Comparison of ENCODE assay signal across 26 mouse cellular contexts in the genomic region with DNA sequence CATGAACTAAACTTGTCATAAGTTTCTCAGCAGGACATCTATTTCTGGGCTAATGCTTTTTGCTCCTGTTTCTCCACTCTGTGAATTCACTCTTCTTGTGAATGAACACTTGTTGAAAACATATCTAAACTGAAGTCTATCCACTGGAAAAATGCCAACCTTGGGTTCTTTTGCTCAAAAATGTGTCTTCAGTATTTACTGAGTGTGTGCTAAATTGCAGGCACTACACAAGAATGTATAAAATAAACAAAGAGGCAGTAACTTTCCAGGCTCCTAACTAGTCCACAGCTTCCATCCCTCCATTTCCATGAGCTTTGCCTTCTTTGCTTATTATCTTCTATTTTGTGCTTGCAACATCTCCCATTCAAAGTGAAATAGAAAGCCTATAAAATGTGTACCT.
DNase-seq lines count a peak whose midpoint lies in the region; ATAC-seq and TF ChIP-seq lines count a peak whose summit lies in the region.
"Had no signal": no experiment of that assay in that cellular context is flagged by ENCODE, and none has a peak within 500 bp of the region (broad histone marks: within the 10 kb centered on the region; RNA-seq: fewer than 3 reads in every experiment).

No protein-coding gene starts in this region.

- peaks cover 10% of the 10 kb centered on the region; the same call in 1 of the 2 replicates for H3K79me2 ChIP-seq in liver, adult 2 months (ENCODE audit: control insufficient read depth, insufficient read depth, low read length)

- no peak overlapping the region for H3K4me2 ChIP-seq in liver, postnatal 0 days (ENCODE audit: low read depth, low read length)
- H3K4me2 ChIP-seq in lung, postnatal 0 days (replicated peaks; ENCODE audit: low read depth, low read length): no peak overlapping the region
- H3K4me2 ChIP-seq: embryonic facial prominence, embryonic 12.5 days; forebrain, embryonic 12.5 days; hindbrain, embryonic 13.5 days had no signal

- no peaks in the 10 kb centered on the region; the same call in 1 of the 2 replicates for H3K4me1 ChIP-seq in liver, adult 2 months (ENCODE audit: control insufficient read depth, insufficient read depth, low read length)
- H3K4me1 ChIP-seq in liver, postnatal 0 days (ENCODE audit: insufficient read depth): no peaks in the 10 kb centered on the region
- H3K4me1 ChIP-seq in lung, postnatal 0 days (ENCODE audit: insufficient read depth, low read depth, low read length): no peaks in the 10 kb centered on the region; the same call in 1 of the 2 replicates
- H3K4me1 ChIP-seq: heart, embryonic 10.5 days had no signal

- H3K27me3 ChIP-seq in liver, adult 2 months (ENCODE audit: control insufficient read depth, insufficient read depth, low read length): no peaks in the 10 kb centered on the region
- H3K27me3 ChIP-seq in liver, postnatal 0 days (ENCODE audit: insufficient read depth, low read length): no peaks in the 10 kb centered on the region
- no peaks in the 10 kb centered on the region for H3K27me3 ChIP-seq in lung, postnatal 0 days (replicated peaks; ENCODE audit: insufficient read depth, low read length)
- H3K27me3 ChIP-seq: embryonic facial prominence, embryonic 12.5 days; forebrain, embryonic 12.5 days; hindbrain, embryonic 13.5 days had no signal

- H3K36me3 ChIP-seq in liver, adult 2 months (ENCODE audit: control insufficient read depth, insufficient read depth, low read length): no peaks in the 10 kb centered on the region
- H3K36me3 ChIP-seq in liver, postnatal 0 days (replicated peaks; ENCODE audit: insufficient read depth, low read length): no peaks in the 10 kb centered on the region
- no peaks in the 10 kb centered on the region for H3K36me3 ChIP-seq in lung, postnatal 0 days (ENCODE audit: insufficient read depth, low read length)
- H3K36me3 ChIP-seq: embryonic facial prominence, embryonic 12.5 days; forebrain, embryonic 12.5 days; G1E; heart, embryonic 10.5 days; hindbrain, embryonic 13.5 days had no signal

- no peak for ATAC-seq in liver, postnatal 0 days
- no peak for ATAC-seq in lung, postnatal 0 days
- ATAC-seq: activated CD4-positive, CD25-positive, alpha-beta regulatory T cell, adult 4 months; CD4-positive, CD25-positive, alpha-beta regulatory T cell, adult 4 months; forebrain, embryonic 16.5 days; Patski had no signal

- no peaks in the 10 kb centered on the region for H3K9me3 ChIP-seq in liver, postnatal 0 days (ENCODE audit: low read length)
- H3K9me3 ChIP-seq in lung, postnatal 0 days (ENCODE audit: low read length): no peaks in the 10 kb centered on the region
- H3K9me3 ChIP-seq: embryonic facial prominence, embryonic 12.5 days; forebrain, embryonic 12.5 days; G1E; heart, embryonic 10.5 days; hindbrain, embryonic 13.5 days had no signal

- H3K4me3 ChIP-seq in liver, adult 2 months (ENCODE audit: insufficient read depth, low read depth, low read length): no peak overlapping the region
- H3K4me3 ChIP-seq in liver, postnatal 0 days (ENCODE audit: low read depth, low read length): no peak overlapping the region
- no peak overlapping the region for H3K4me3 ChIP-seq in lung, postnatal 0 days (ENCODE audit: low read depth, low read length)
- H3K4me3 ChIP-seq: embryonic facial prominence, embryonic 12.5 days; forebrain, embryonic 12.5 days; heart, embryonic 10.5 days; hindbrain, embryonic 13.5 days had no signal

- DNase-seq in liver, adult 2 months (ENCODE audit: extremely low read depth, low read depth, low spot score): peak; percentile 34
- DNase-seq in liver, postnatal 0 days: no peak
- peak; percentile 54 for DNase-seq in lung, postnatal 0 days (ENCODE audit: low spot score)
- no peak for DNase-seq in lung, adult 18-20 months
- DNase-seq in adipocyte (ENCODE audit: low spot score): peak; percentile 30
- peak; percentile 23 for DNase-seq in lung, postnatal 36 days
- no peak for DNase-seq in embryo, embryonic 10 days (ENCODE audit: low spot score)
- no peak for DNase-seq in adrenal gland, postnatal 25 days
- DNase-seq: adrenal gland, adult 2 months; adrenal gland, postnatal 36 days; B cell, adult 2 months; cerebellum, adult 2 months; cerebellum, postnatal 10 days; embryo, embryonic 11 days; gastrocnemius, postnatal 10 days; heart, adult 18-20 months; heart, postnatal 14 days had no signal

- TF ChIP-seq CTCF in liver, adult 2 months (IDR thresholded peaks at IDR 0.05; ENCODE audit: low read depth, low read length): no peak
- TF ChIP-seq CTCF in liver, postnatal 0 days (IDR thresholded peaks at IDR 0.05; ENCODE audit: low read depth): no peak
- TF ChIP-seq CTCF in lung, postnatal 0 days (IDR thresholded peaks at IDR 0.05): no peak

- no peak for TF ChIP-seq EP300 in liver, postnatal 0 days (IDR thresholded peaks at IDR 0.05; ENCODE audit: low read depth)
- TF ChIP-seq EP300 in lung, postnatal 0 days (IDR thresholded peaks at IDR 0.05): no peak

- no peak overlapping the region for H3K27ac ChIP-seq in liver, adult 2 months (replicated peaks; ENCODE audit: insufficient read depth, low read depth, low read length)
- H3K27ac ChIP-seq in liver, postnatal 0 days (ENCODE audit: low read depth): no peak overlapping the region
- H3K27ac ChIP-seq in lung, postnatal 0 days (ENCODE audit: low read length): no peak overlapping the region
- H3K27ac ChIP-seq: embryonic facial prominence, embryonic 12.5 days; forebrain, embryonic 12.5 days; heart, embryonic 10.5 days; hindbrain, embryonic 13.5 days had no signal

- H3K9ac ChIP-seq in liver, adult 2 months (ENCODE audit: low read depth, low read length): no peak overlapping the region
- no peak overlapping the region for H3K9ac ChIP-seq in liver, postnatal 0 days (replicated peaks)
- H3K9ac ChIP-seq in lung, postnatal 0 days (replicated peaks; ENCODE audit: low read depth): no peak overlapping the region
- H3K9ac ChIP-seq: embryonic facial prominence, embryonic 12.5 days; forebrain, embryonic 12.5 days; hindbrain, embryonic 13.5 days had no signal

- no peak for TF ChIP-seq POLR2A in liver, adult 2 months (IDR thresholded peaks at IDR 0.05; ENCODE audit: extremely low read depth, insufficient read depth, low read length)

Comparison
In these comparisons a context has a peak if more than half of its experiments do, and no peak if none do; other contexts are left out.
1. DNase-seq: peak in liver, adult 2 months (single experiment), lung, postnatal 0 days (single experiment), adipocyte (single experiment) and lung, postnatal 36 days (single experiment); none in liver, postnatal 0 days (single experiment), lung, adult 18-20 months (0 of 2), embryo, embryonic 10 days (single experiment) and adrenal gland, postnatal 25 days (single experiment).